Mouse (Mus musculus) liver, embryonic 11.5 days (tissue): ENCODE results near the gene Olfr5. TPM values are rescaled to one million over a fixed set of nuclear protein-coding genes. Genes with fewer than 3 reads are reported as not detected.
"Not testable (repeated sequence)": the region's sequence is repeated elsewhere in the genome, so short reads cannot be mapped to it uniquely, and the experiment has no call there.

Source experiments
- ATAC-seq: fragments of 200-750 bp; cut with Nextera tagmentation; replicated peaks from 2 replicates; pipeline ENCODE4 v1.8.0; 2017; ENCODE audit warnings: moderate number of reproducible peaks, mild to moderate bottlenecking, moderate TSS enrichment, moderate library complexity; ENCODE audit not compliant: low FRiP score
- DNase-seq: peaks from one replicate; pipeline ENCODE4 v3.0.0-alpha.2; 2017; ENCODE audit warnings: low spot score
- H3K27ac ChIP-seq: fragments of 300-500 bp; sonication (generic); 2 replicates; pipeline ENCODE4 v1.5.1; 2014; ENCODE audit warnings: mild to moderate bottlenecking, low read depth, low read length, control low read depth
- H3K27me3 ChIP-seq: fragments of 300-500 bp; sonication (generic); replicated peaks from 2 replicates; pipeline ENCODE4 v1.6.1; 2014; ENCODE audit warnings: low read length, mixed read lengths; ENCODE audit not compliant: control insufficient read depth, insufficient read depth
- H3K36me3 ChIP-seq: fragments of 300-500 bp; sonication (generic); 2 replicates; pipeline ENCODE4 v1.6.1; 2014; ENCODE audit warnings: mild to moderate bottlenecking, low read length, moderate library complexity, mixed read lengths; ENCODE audit not compliant: control insufficient read depth, insufficient read depth
- H3K4me1 ChIP-seq: fragments of 300-500 bp; sonication (generic); replicated peaks from 2 replicates; pipeline ENCODE4 v1.6.1; 2014; ENCODE audit warnings: low read length, mixed read lengths; ENCODE audit not compliant: control insufficient read depth, insufficient read depth
- H3K4me2 ChIP-seq: fragments of 300-500 bp; sonication (generic); 2 replicates; pipeline ENCODE4 v1.6.1; 2014; ENCODE audit warnings: mild to moderate bottlenecking, control low read depth, moderate library complexity
- H3K4me3 ChIP-seq: fragments of 300-500 bp; sonication (generic); 2 replicates; pipeline ENCODE4 v1.5.1; 2014; ENCODE audit warnings: low read depth, low read length, control low read depth
- H3K9ac ChIP-seq: fragments of 300-500 bp; sonication (generic); 2 replicates; pipeline ENCODE4 v1.6.1; 2014; ENCODE audit warnings: low read depth, low read length, control low read depth
- H3K9me3 ChIP-seq: fragments of 300-500 bp; sonication (generic); 2 replicates; pipeline ENCODE4 v1.6.1; 2016; ENCODE audit warnings: low read length, inconsistent platforms, mixed read lengths; ENCODE audit not compliant: control insufficient read depth
- WGBS: fragments of 180-500 bp; shearing (Covaris S2); extraction: QIAGEN DNeasy Blood & Tissue Kit; methylation state at CpG from one replicate; pipeline ENCODE4 v1.1.7; 2014; 5-methylcytosine and 5-hydroxymethylcytosine counted together
- polyA plus RNA-seq: library from polyadenylated mRNA; unstranded; fragments of >200 nt; fragmentation: Nextera tagmentation; extraction: Ambion mirVana; gene quantifications from 2 replicates; pipeline ENCODE4 v1.2.1, GENCODE M21; 2014

Gene Olfr5
- polyA plus RNA-seq, result not detected in 2 replicates

- 26% methylated on average over 2 of the region's 2 CpGs for WGBS
- Histone ChIP-seq H3K4me1 (no peaks in the 10 kb centered on the region), H3K4me3 (no peak within 1 kb of the TSS), H3K9me3 (peaks cover 3% of the 10 kb centered on the region; the same call in 1 of the 2 replicates), H3K27me3 (no peaks in the 10 kb centered on the region), H3K27ac (no peak within 1 kb of the TSS), H3K9ac (no peak within 1 kb of the TSS), H3K36me3 (no peaks in the 10 kb centered on the region), H3K4me2 (no peak within 1 kb of the TSS)
- no peak for DNase-seq
- no peak for ATAC-seq
Measured at GRCm38 (mm10) chr7:6486841-6487240, at the start of gene Olfr5. Gene Olfr5 (minus strand): TSS chr7:6486941.

GRCm38 (mm10) chr7:6526141-6526540, 39.4 kb upstream of the Olfr5 start:
- no peak overlapping the region for H3K9ac ChIP-seq
- ATAC-seq (no peak), DNase-seq (no peak)
- no peaks in the 10 kb centered on the region for H3K36me3 ChIP-seq
- no peak overlapping the region for H3K4me2 ChIP-seq
- H3K27ac ChIP-seq, result no peak overlapping the region
- no peaks in the 10 kb centered on the region for H3K27me3 ChIP-seq
- no peaks in the 10 kb centered on the region for H3K4me1 ChIP-seq
- 63% methylated on average over 5 of the region's 5 CpGs for WGBS
- 0 out of 2 replicates have a peak, but pooled peaks cover 3% of the 10 kb centered on the region for H3K9me3 ChIP-seq
- H3K4me3 ChIP-seq, result no peak overlapping the region

GRCm38 (mm10) chr7:6525001-6525400, 38.3 kb upstream of the Olfr5 start:
- ATAC-seq, result no peak

GRCm38 (mm10) chr7:6522850-6523249, 36.1 kb upstream of the Olfr5 start, which contains the start of gene Olfr1349:
Gene Olfr1349 (minus strand): TSS chr7:6522950.
- Histone ChIP-seq H3K36me3 (no peaks in the 10 kb centered on the region), H3K27me3 (no peaks in the 10 kb centered on the region), H3K4me1 (no peaks in the 10 kb centered on the region), H3K4me2 (no peak within 1 kb of the TSS), H3K9me3 (0 out of 2 replicates have a peak, but pooled peaks cover 3% of the 10 kb centered on the region), H3K9ac (no peak within 1 kb of the TSS), H3K4me3 (no peak within 1 kb of the TSS), H3K27ac (no peak within 1 kb of the TSS)
- ATAC-seq (no peak), DNase-seq (no peak)
- WGBS, result 81% methylated on average over 5 of the region's 5 CpGs

More at GRCm38 (mm10) chr7:6525001-6525400, 38.3 kb upstream of the Olfr5 start:
- Histone ChIP-seq H3K9ac (no peak overlapping the region), H3K36me3 (no peaks in the 10 kb centered on the region), H3K27ac (no peak overlapping the region), H3K4me1 (no peaks in the 10 kb centered on the region), H3K9me3 (0 out of 2 replicates have a peak, but pooled peaks cover 3% of the 10 kb centered on the region), H3K4me3 (no peak overlapping the region), H3K27me3 (no peaks in the 10 kb centered on the region), H3K4me2 (no peak overlapping the region)
- WGBS, result 57% methylated on average over 3 of the region's 3 CpGs
- no peak for DNase-seq

GRCm38 (mm10) chr7:6521666-6522065, 34.9 kb upstream of the Olfr5 start:
- Histone ChIP-seq H3K27me3 (no peaks in the 10 kb centered on the region), H3K36me3 (no peaks in the 10 kb centered on the region), H3K4me2 (no peak overlapping the region), H3K9ac (no peak overlapping the region), H3K4me3 (no peak overlapping the region), H3K4me1 (no peaks in the 10 kb centered on the region), H3K9me3 (0 out of 2 replicates have a peak, but pooled peaks cover 5% of the 10 kb centered on the region), H3K27ac (no peak overlapping the region)
- ATAC-seq (no peak), DNase-seq (no peak)
- WGBS, result 17% methylated on average over 1 of the region's 1 CpGs

- Histone ChIP-seq H3K4me1 (no peaks in the 10 kb centered on the region), H3K4me3 (no peak within 1 kb of the TSS), H3K36me3 (no peaks in the 10 kb centered on the region), H3K9me3 (no peaks in the 10 kb centered on the region), H3K4me2 (no peak within 1 kb of the TSS), H3K27ac (no peak within 1 kb of the TSS), H3K27me3 (no peaks in the 10 kb centered on the region), H3K9ac (no peak within 1 kb of the TSS)
- DNase-seq (no peak), ATAC-seq (no peak)
- 88% methylated on average over 1 of the region's 1 CpGs for WGBS
Measured at GRCm38 (mm10) chr7:6508648-6509047, 21.9 kb upstream of the Olfr5 start, which contains the start of gene Olfr1348. Gene Olfr1348 (minus strand): TSS chr7:6508748.

GRCm38 (mm10) chr7:6499655-6500054, 12.9 kb upstream of the Olfr5 start, which contains the start of gene Olfr1347:
Gene Olfr1347 (minus strand): TSS chr7:6499755.
- Histone ChIP-seq H3K9ac (no peak within 1 kb of the TSS), H3K27me3 (no peaks in the 10 kb centered on the region), H3K4me1 (no peaks in the 10 kb centered on the region), H3K4me2 (no peak within 1 kb of the TSS), H3K36me3 (no peaks in the 10 kb centered on the region), H3K4me3 (no peak within 1 kb of the TSS), H3K9me3 (0 out of 2 replicates have a peak, but pooled peaks cover 4% of the 10 kb centered on the region), H3K27ac (no peak within 1 kb of the TSS)
- ATAC-seq (no peak), DNase-seq (no peak)
- WGBS, result 29% methylated on average over 1 of the region's 1 CpGs

- not testable (repeated sequence) for H3K36me3 ChIP-seq, H3K4me3 ChIP-seq, H3K27ac ChIP-seq, DNase-seq, H3K4me2 ChIP-seq, H3K4me1 ChIP-seq, H3K9ac ChIP-seq, H3K9me3 ChIP-seq, H3K27me3 ChIP-seq, ATAC-seq
- WGBS, result 63% methylated on average over 2 of the region's 2 CpGs
Measured at GRCm38 (mm10) chr7:6477633-6478032, 9.1 kb downstream of the Olfr5 start.

- Histone ChIP-seq H3K9me3 (no peaks in the 10 kb centered on the region), H3K36me3 (no peaks in the 10 kb centered on the region), H3K4me2 (no peak within 1 kb of the TSS), H3K27ac (no peak within 1 kb of the TSS), H3K27me3 (no peaks in the 10 kb centered on the region), H3K4me1 (no peaks in the 10 kb centered on the region), H3K9ac (no peak within 1 kb of the TSS), H3K4me3 (no peak within 1 kb of the TSS)
- ATAC-seq (no peak), DNase-seq (no peak)
Measured at GRCm38 (mm10) chr7:6466951-6467350, 19.8 kb downstream of the Olfr5 start, which contains the start of gene Olfr1346. Gene Olfr1346 (plus strand): TSS chr7:6467101.
